ENCODE assay signal across 13 mouse cellular contexts in genomic region chr9:23919191-23919904, GRCm38 (mm10).
DNase-seq lines count a peak whose midpoint lies in the region; ATAC-seq and TF ChIP-seq lines count a peak whose summit lies in the region.
"Had no signal": no experiment of that assay in that cellular context is flagged by ENCODE, and none has a peak within 500 bp of the region (broad histone marks: within the 10 kb centered on the region; RNA-seq: fewer than 3 reads in every experiment).

No protein-coding gene starts in this region.

- TF ChIP-seq POLR2A in kidney, adult 2 months (IDR thresholded peaks at IDR 0.05; ENCODE audit: low read depth, low read length), result no peak
- TF ChIP-seq POLR2A in cerebellum, adult 2 months (IDR thresholded peaks at IDR 0.05; ENCODE audit: borderline replicate concordance, insufficient read depth, low read length), result no peak

- no peaks in the 10 kb centered on the region for H3K9me3 ChIP-seq in hindbrain, embryonic 16.5 days (ENCODE audit: control insufficient read depth, low read length)

- ATAC-seq in hindbrain, embryonic 16.5 days, result peak; percentile 89
- ATAC-seq: CD4-positive, CD25-positive, alpha-beta regulatory T cell, adult 4 months had no signal

- TF ChIP-seq CTCF in kidney, adult 2 months (conservative IDR thresholded peaks at IDR 0.05; ENCODE audit: insufficient read depth, insufficient read length, low read depth, low read length), result no peak
- TF ChIP-seq CTCF in cerebellum, adult 2 months (IDR thresholded peaks at IDR 0.05; ENCODE audit: borderline replicate concordance, insufficient read depth, low read depth, low read length), result no peak

- intact Hi-C loops in heart, postnatal 25 days (cut with DNase I), result no loop called here

- H3K9ac ChIP-seq in hindbrain, embryonic 16.5 days (ENCODE audit: low read depth, low read length), result no peak overlapping the region
- H3K9ac ChIP-seq: liver, embryonic 14.5 days had no signal

- H3K4me1 ChIP-seq in kidney, adult 2 months (ENCODE audit: control insufficient read depth, insufficient read depth, low read length), result no peaks in the 10 kb centered on the region
- no peaks in the 10 kb centered on the region for H3K4me1 ChIP-seq in hindbrain, embryonic 16.5 days (ENCODE audit: control insufficient read depth, insufficient read depth, low read depth, low read length)
- H3K4me1 ChIP-seq in cerebellum, adult 2 months (ENCODE audit: control insufficient read depth, insufficient read depth, low read length), result no peaks in the 10 kb centered on the region

- H3K36me3 ChIP-seq in kidney, adult 2 months (ENCODE audit: control insufficient read depth, insufficient read depth, low read length), result no peaks in the 10 kb centered on the region
- H3K36me3 ChIP-seq in hindbrain, embryonic 16.5 days (ENCODE audit: control insufficient read depth, insufficient read depth, low read length), result no peaks in the 10 kb centered on the region

- no peak overlapping the region for H3K4me2 ChIP-seq in hindbrain, embryonic 16.5 days (ENCODE audit: low read length)

- DNase-seq in kidney, postnatal 14 days, result peak; percentile 3
- DNase-seq in kidney, adult 2 months, result no peak
- DNase-seq in right cerebral cortex, postnatal 14 days, result peak; percentile 8
- DNase-seq in right cerebral cortex, postnatal 36 days (ENCODE audit: low spot score in 2 of 2), result no peak
- no peak for DNase-seq in heart, postnatal 25 days (ENCODE audit: low spot score)
- DNase-seq in cerebellum, adult 2 months, result no peak
- DNase-seq: cerebellum, adult 9-11 months; kidney, postnatal 36 days; thymus, postnatal 36 days had no signal

- no peak overlapping the region for H3K4me3 ChIP-seq in kidney, adult 2 months (ENCODE audit: insufficient read depth, low read depth, low read length)
- no peak overlapping the region for H3K4me3 ChIP-seq in hindbrain, embryonic 16.5 days (ENCODE audit: low read length)
- no peak overlapping the region for H3K4me3 ChIP-seq in cerebellum, adult 2 months (replicated peaks; ENCODE audit: insufficient read depth, low read depth, low read length)

- H3K27me3 ChIP-seq in kidney, adult 2 months (replicated peaks; ENCODE audit: control insufficient read depth, insufficient read depth, low read length), result no peaks in the 10 kb centered on the region
- no peaks in the 10 kb centered on the region for H3K27me3 ChIP-seq in hindbrain, embryonic 16.5 days (replicated peaks; ENCODE audit: control insufficient read depth, insufficient read depth, low read length)
- H3K27me3 ChIP-seq in cerebellum, adult 2 months (ENCODE audit: control insufficient read depth, insufficient read depth, low read length), result no peaks in the 10 kb centered on the region; the same call in 1 of the 2 replicates

- WGBS in kidney, adult 2 months, result 73% methylated on average over 3 of the region's 3 CpGs
- 38% methylated on average over 3 of the region's 3 CpGs for WGBS in hindbrain, embryonic 16.5 days
- 46% methylated on average over 3 of the region's 3 CpGs for WGBS in cerebellum, adult 2 months

- no peak overlapping the region for H3K27ac ChIP-seq in kidney, adult 2 months (ENCODE audit: insufficient read depth, low read depth, low read length)
- no peak overlapping the region for H3K27ac ChIP-seq in hindbrain, embryonic 16.5 days (ENCODE audit: low read depth, low read length)
- H3K27ac ChIP-seq in cerebellum, adult 2 months (ENCODE audit: insufficient read depth, low read length), result no peak overlapping the region
- H3K27ac ChIP-seq: liver, embryonic 14.5 days; stomach, postnatal 0 days had no signal

Comparison
In these comparisons a context has a peak if more than half of its experiments do, and no peak if none do; other contexts are left out.
1. DNase-seq: peak in kidney, postnatal 14 days (single experiment) and right cerebral cortex, postnatal 14 days (single experiment); none in kidney, adult 2 months (single experiment), right cerebral cortex, postnatal 36 days (0 of 2), heart, postnatal 25 days (single experiment) and cerebellum, adult 2 months (0 of 2).